Mouse (Mus musculus): ENCODE results near the gene E2f6.
A peak's percentile ranks its signal among the peaks of the same experiment; 100 is the strongest.

E2f6 gene

GRCm38 (mm10) chr12:16874086-16874485 is 63.3 kb downstream of the E2f6 start:
- DNase-seq (ENCODE audit: low spot score), result peak; percentile 31

DNA sequence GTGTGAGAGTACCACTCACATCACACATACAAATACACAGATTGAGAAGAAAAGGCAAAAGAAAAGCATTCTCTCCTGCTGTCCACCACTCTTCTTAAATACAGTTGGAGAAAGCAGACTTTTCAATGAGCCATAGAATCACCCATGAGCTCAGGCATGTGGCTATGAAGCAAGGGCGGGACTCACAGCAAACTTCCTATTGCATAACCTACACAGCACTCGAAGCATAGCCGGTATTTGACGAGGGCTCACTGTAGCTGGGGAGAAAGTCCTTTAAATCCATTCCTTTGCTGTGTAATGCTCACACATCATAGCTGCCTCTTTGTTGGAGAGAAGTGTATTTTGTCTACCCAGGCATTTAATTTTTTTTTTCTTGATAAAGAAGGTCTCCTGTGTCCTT is 64.5 kb downstream of the E2f6 start:
- no peak for DNase-seq (ENCODE audit: low spot score)

DNA sequence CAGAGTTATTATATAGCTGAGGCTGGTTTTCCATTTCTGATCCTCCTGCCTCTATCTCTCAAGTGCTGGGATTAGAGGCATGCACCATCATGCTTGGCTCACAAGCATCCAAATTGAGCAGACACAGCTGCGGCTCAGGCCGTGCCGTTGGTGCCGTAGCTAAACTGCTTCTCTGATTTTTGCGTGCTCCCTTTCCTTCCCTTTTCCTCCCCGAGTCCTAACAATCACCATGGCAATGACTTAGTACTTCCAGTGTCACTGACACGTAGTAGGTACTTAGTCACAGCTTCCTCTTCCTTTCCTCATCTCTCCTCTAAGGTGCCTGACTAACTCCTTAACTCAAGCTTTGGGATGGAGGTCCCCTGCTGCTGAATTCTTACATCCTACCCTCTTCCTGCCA is 64.9 kb downstream of the E2f6 start:
- DNase-seq (ENCODE audit: low spot score), result no peak

DNA sequence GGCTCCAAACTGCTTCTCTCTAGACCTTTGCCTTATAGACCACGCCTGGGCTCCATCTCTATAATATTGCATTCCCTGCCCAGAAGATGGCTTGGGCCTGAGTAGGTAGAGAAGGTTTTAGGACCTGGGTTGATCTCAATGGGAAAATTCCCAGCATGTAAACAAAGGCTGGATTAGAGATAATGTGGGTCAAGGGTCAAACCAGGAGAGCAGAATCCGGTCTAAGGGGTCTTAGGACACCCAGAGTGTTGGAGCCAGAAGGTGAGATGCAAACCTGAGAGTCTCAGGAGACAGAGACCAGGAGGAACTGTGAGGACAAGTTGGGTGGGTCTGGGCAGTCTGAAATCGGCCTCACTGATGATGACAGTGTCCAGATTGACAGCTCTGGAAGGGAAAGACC is 65.9 kb downstream of the E2f6 start:
- no peak for DNase-seq (ENCODE audit: low spot score)

DNA sequence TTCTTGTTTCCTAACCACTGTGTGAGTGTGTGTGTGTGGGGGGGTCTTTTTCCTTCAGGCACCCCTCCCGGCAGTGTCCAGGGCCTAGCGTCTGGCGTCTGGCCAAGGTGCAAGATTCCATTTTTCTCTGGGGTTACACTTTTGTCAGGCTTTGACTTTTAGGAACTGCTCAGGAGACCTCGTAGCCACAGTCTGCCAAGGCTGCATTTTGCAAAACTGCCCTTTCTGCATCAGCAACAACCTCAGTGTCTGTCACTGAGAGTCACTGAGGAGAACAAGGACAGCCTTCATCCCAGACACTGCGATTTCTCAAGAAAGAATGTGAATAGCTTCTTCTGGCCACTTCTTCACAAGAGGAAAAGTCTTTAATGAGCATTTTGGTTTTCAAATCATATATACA is 66.4 kb downstream of the E2f6 start:
- no peak for DNase-seq (ENCODE audit: low spot score)

DNA sequence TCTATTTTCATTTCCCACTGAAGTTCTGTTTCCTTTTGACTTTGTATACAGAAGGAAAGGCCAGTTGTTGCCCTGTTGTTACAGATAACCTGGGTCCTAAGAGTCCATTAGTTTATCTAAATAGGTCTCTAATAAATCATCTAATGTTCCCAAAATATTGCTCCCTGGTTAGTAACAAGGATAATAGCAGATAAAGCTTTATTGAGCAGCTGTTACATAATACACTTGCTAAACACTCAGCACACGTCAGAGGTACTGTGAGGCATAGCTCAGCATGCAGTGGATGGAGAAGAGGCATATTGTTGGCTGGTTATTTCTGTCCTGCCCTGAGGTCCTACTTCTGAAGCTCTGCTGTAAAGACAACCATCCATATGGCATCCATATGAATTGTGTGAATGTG is 66.9 kb downstream of the E2f6 start:
- no peak for DNase-seq (ENCODE audit: low spot score)

DNA sequence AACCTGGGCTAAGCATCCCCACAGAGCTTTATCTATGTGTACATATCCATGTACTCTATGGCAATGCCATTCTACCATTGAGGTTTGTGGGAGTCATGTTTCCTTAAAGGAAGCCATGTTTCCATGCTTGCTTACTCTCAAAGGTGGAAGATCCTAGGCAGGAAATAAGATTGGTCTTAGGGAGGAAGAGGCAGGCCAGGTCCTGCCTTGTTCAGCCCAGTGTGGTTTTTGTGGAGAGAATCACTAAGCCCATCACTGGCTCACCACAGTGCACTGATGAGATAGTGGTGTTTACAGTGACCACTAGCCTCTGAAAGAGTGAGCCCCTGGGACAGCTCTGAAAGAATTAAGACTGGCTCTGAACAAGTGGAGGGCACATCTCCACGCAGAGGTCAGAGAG is 68.6 kb downstream of the E2f6 start:
- no peak for DNase-seq (ENCODE audit: low spot score)

GRCm38 (mm10) chr12:16880077-16880476 is 69.3 kb downstream of the E2f6 start:
- no peak for DNase-seq (ENCODE audit: low spot score)

DNA sequence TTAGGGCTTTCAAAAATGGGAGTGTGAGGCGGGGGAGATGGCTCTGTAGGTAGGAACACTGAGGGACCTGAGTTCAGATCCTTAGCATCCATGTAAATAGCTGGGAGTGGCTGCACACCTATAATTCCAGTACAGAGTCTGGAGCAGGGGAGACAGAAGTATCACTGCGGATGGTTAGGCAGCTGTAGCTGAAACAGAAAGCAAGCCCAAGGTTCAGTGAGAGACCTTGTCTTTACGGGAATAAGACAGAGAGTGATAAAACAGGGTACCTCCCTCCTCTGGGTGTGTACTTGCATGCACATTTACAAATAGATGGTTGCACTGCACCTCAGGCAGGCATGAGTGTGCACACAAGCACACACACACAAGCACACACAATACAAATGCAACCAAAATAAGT is 71.7 kb downstream of the E2f6 start:
- no peak for DNase-seq (ENCODE audit: low spot score)

DNA sequence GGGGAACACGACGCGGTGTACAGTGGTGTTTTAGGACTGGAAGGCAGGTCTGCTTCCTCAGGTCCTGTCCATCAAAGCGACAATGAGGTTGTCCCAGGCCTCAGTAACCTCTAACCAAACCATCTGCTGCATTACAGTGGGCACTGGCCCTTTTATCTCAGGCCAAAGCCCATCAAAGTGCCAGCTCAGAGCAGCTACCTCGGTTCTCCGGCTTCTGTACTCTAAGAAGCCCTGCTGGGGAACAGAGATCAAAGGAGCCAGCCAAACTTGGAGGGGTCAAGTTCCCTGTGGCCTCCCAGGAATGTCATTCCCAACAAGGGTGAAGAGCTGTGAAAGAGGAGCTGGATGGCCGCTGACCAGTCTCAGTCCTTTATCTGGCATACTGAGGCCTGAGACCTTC is 72.3 kb downstream of the E2f6 start:
- no peak for DNase-seq (ENCODE audit: low spot score)

DNA sequence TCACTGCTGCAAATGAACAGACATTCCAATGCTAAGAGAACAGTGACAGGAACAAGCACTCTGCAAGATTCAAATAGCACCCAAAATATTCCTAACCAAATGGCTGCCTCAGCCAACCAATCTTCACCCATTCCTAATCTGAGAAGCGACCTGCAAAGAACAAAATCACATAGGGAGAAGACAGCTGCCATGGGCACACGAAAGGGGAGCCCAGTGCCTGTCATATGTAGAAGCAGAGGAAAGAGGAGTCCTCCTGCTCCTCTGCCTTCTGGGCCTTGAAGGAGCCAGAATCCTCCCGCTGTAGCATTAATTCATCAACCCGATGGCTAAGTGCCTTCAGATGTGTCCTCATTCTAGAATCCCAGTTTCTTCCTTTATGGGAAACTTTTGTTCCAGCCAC is 73.8 kb downstream of the E2f6 start:
- DNase-seq (ENCODE audit: low spot score), result no peak

DNA sequence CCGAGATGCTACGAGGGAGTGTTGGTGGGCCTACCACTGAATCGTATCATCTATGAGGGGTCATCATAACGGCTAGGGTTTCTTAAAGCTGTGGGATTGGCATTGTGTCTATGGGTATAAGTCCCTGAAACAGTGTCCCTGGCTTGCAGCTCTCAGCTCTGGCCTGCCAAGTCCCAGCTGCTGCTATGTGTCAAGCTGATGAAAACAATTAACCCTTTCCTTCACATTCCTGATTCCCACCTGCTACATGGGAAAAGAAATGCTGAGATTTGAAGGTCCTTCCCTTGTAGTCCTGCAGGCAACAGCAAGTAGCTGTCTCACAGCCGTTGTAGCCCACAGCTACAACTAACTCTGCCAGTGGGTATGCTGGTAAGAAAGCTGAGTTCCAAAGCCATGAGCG is 75.6 kb downstream of the E2f6 start:
- no peak for DNase-seq (ENCODE audit: low spot score)

All from urinary bladder, postnatal 14 days (tissue).